Mouse (Mus musculus) cerebellum, adult 8-10 months (tissue): ENCODE data around the gene Hsdl1.
A peak's percentile ranks its signal among the peaks of the same experiment; 100 is the strongest.

Experiments
- DNase-seq: peaks from one replicate; pipeline ENCODE4 v3.0.0; 2022

Hsdl1 gene

DNA sequence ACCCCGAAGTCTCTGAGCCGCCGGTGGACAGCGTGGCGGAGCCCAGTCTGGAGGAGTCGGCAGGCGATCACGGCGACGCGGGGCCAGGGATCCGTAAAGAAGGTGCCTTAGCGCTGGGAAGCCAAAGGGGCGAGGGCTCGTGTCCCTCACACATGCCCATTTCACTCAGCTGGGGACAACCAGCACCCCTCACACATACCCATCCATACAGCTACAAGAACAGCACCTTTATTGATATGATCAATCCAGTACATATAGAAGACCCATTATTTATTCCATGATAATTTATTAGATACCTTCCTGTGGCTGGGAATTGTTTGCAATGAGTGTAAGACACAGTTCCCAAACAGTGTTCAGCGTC lies 363 bp upstream of the Hsdl1 start:
- DNase-seq, result no peak

- no peak for DNase-seq
Observed at GRCm38 (mm10) chr8:119572411-119572810, 2.6 kb downstream of the Hsdl1 start.

DNA sequence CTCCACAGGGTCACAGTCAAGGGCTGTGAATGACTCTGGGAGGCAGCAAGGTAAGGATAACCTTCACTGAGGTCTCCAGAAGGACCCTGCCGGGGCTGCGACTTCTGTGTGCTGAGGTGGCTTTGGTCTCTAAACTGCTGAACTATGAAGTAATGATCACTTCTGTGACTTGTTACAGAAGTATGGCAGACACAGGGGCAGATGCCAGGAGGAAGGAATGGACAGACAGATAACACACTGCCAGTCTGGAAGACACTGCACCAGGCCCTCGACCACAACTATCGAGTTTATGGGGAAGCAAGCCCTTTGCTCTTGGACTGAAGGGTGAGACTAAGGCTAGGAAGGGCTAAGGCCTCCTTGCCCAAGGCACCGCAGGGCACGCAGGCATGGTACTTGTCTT lies 3.8 kb downstream of the Hsdl1 start:
- no peak for DNase-seq

- DNase-seq, result no peak
Observed at GRCm38 (mm10) chr8:119569881-119570280, 5.1 kb downstream of the Hsdl1 start.

- DNase-seq, result no peak
Observed at GRCm38 (mm10) chr8:119568951-119569350, 6.0 kb downstream of the Hsdl1 start.

DNA sequence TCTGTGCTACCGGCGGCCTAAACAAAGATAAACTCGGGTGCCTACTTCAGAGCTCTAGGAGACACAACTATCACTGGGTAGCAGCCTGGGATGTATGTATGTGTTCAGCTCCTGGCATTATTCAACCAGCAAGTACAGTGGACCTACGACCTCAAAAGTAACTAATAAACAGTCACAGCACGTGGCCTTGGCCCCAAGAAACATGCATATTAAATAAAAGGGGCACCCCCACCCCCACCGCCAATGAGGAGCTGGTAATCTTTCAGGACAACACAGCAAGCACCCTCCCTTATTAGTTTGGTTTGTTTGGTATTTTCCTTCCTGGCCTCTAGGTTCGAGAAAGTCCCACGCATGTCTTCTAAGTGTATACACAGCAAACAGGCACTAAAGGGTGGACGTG lies 6.7 kb downstream of the Hsdl1 start:
- DNase-seq, result no peak

DNA sequence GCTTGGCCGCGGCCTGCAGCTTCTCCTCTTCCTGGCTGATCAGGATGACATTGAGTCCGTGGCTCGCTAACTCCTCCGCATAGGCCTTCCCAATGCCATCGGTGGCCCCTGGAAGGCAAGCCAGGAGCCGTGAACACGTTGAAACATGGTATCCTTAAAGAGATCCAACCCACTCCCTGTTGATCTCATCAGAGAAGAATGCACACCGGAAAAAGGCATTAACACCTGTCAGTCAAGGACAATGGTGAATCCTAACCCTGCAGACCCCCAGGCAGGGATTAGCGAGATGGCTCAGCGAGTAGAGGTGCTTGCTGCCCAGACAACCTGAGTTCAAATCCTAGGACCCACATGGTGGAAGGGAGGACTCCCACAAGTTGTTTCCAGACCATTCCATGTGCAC lies 8.6 kb downstream of the Hsdl1 start:
- no peak for DNase-seq

DNA sequence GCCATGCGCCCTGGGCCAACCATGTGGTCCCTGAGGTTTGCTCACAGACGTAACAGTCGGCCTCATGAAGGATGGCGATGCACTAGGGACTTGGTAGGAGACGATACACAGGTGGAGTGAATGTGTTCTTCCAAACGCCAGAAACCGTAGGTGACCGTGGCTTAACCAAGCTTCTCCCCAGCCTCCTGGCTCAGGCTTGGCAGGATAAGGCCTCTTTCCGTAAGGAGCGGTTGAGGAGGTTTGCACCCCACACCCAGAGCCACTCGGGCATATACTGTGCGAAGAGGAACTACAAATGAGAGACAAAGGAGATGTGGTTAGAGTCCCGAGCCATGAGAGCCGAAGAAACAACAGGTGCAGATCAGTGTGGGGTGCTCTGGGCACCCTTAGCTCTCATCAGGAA lies 11.1 kb downstream of the Hsdl1 start:
- DNase-seq, result no peak

- no peak for DNase-seq
Observed at GRCm38 (mm10) chr8:119559402-119559720, 15.6 kb downstream of the Hsdl1 start.

GRCm38 (mm10) chr8:119558603-119559401 lies 16.2 kb downstream of the Hsdl1 start, which contains the start of gene Mbtps1:
Mbtps1 (minus strand) TSS chr8:119558735.
- DNase-seq, result peak; percentile 98

DNA sequence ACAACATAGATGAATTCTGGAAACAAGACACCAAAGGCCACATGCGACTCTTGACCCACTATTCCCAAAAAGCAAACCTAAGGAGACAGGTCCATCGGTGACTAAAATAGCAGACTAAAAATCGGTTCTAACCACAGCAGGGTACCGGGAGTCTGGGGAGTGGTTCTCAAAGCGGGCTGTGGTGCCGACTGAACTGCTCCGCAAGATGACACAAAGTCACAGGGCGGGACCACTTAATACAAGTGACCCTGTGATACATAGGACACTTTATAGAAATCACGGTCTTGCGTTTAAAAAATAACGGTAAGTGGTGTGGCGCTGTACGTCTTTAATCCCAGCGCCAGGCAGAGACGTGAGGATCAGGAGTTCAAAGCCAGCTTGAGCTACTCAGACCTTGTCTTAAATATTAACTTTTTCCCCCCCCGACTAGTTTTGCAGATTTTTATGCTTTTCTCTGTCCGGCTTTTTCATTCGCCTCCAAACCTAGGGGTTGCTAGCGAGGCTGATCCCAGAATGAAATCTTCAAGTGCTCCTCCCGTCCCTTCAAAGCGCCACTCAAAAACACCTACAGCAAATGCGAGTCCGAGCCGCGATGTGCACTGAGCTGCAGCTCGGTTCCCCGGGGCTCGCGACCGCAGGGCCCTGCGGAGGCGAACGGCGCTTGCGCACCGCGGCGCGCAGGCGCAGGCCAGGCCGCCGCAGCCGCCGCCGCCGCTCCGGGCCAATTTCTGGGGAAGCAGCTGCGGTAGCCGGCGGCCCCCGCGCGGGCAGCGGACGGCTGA lies 17.0 kb downstream of the Hsdl1 start:
- DNase-seq, result no peak

DNA sequence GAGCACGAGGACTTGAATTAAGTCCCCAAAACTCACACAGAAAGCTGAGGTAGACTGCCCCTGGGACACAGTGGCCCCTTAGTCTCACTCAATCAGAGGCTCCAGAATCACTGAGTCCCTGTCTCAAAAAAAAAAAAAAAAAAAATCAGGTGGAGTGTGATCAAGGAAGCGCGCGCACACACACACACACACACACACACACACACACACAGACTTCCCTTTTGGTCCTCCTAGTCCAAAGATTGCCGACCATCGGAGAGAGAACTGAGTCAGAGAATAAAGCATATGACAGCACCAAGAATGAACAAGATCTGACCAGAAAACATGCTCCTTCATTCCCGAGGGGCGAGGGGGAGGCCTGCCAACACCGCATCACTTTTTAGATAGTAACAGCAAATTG lies 17.9 kb downstream of the Hsdl1 start:
- no peak for DNase-seq

- DNase-seq, result no peak
Observed at GRCm38 (mm10) chr8:119555861-119556260, 19.1 kb downstream of the Hsdl1 start.

DNA sequence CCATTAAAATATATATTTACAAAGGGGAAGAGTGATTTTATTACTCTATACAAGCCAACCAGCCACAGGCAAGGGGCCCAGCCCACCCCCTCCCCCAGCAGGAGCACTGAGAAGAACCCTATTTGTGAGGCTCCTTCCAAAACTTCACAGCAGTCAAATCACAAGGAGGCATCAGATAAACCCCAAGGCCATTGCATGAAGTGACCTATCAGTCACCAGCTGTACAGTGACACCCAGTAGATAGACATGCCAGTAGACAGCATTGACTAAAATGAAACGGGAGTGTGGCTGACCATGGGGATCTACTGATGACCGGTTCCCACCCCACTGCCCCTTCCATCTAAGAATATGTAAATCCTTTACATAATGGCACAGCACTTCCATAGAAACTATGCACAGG lies 22.0 kb downstream of the Hsdl1 start:
- DNase-seq, result no peak

GRCm38 (mm10) chr8:119548560-119549113 lies 26.3 kb downstream of the Hsdl1 start:
- DNase-seq, result no peak

GRCm38 (mm10) chr8:119547019-119547691 lies 27.8 kb downstream of the Hsdl1 start:
- no peak for DNase-seq

GRCm38 (mm10) chr8:119545791-119546190 lies 29.2 kb downstream of the Hsdl1 start:
- no peak for DNase-seq

DNA sequence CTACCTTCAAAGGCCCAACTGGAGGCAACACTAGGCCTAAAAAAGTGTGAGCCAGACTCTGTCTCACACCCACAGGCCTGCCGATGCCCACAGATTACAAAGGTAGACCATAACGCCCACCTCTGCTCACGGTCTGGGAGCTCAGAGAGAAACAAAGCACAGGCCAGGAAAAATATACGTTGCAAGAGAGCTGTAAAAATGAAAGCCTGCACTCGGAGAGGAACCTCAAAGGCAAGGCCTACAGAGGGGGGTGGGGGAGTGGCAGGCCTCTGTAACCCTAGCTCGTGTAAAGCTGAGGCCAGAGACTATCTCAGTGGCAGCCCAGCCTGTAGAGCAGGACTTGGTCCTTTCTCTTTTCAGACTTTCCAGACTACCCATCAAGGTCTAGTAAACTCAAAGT lies 29.8 kb downstream of the Hsdl1 start:
- DNase-seq, result no peak

GRCm38 (mm10) chr8:119544606-119545005 lies 30.4 kb downstream of the Hsdl1 start:
- DNase-seq, result no peak

DNA sequence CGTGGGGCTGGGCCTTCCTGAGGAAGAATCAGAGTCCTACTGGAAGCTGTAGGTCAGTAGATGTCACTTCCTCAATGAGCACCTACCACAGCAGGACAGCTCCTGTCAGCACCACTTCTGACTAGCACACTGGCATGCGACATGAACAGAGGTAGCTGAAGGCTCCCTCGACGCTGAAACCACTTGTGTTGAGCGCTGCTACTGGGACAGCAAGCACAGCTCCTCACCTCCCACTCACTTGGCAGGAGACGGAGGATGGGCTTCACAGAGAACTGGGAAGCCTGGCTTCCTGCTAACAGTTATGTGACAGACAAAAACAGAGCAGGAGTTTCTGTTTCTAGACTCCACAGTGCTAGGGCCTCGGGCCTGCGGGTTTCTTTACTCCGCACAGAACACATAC lies 43.0 kb downstream of the Hsdl1 start:
- DNase-seq, result no peak

GRCm38 (mm10) chr8:119531397-119531796 lies 43.6 kb downstream of the Hsdl1 start:
- no peak for DNase-seq

DNA sequence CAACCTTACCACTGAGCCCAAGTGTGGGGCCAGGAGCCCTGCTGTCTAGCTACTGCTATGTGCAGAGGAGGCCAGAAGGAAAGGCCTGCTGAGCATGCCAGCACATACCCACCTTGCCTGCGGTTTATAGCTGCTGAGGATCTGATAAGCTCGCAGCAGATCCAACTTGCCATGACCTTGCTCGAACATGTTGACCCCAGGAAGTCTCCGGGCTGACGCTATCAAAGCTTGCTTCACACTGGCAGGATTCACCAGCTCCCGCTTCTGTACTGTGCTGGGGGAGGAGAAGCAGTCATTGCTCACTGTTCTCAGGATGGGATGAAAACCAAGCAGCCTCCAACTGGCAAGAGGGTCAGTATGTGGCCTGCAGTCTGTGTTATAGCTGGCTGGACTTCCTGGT lies 44.0 kb downstream of the Hsdl1 start:
- no peak for DNase-seq

DNA sequence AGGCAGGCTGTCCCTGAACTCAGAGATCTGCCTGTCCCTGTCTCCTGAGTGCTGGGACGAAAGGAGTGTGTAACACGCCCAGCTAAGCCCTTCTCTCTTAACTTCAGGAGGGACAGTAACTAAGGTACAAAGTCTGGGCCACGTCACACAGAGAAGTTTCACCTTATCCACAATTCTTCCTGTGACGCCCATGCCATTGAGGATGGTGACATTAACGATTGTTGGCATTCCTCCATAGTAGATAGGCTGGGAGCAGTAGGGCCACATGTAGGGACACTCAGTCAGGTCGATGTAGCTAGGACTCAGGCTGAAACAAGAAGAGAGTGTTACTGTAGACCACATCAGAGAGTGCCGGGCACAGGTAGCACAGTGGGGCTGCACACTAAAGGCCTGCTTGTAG lies 46.2 kb downstream of the Hsdl1 start:
- no peak for DNase-seq

GRCm38 (mm10) chr8:119520102-119520501 lies 54.9 kb downstream of the Hsdl1 start:
- DNase-seq, result no peak
